9 mouse cellular contexts compared by ENCODE assay signal in genomic region chr11:117425927-117426326, GRCm38 (mm10). TPM values are rescaled to one million over a fixed set of nuclear protein-coding genes. Genes with fewer than 3 reads are reported as not detected.
DNase-seq lines count a peak whose midpoint lies in the region; TF ChIP-seq lines count a peak whose summit lies in the region.
"Had no signal": no experiment of that assay in that cellular context is flagged by ENCODE, and none has a peak within 500 bp of the region (broad histone marks: within the 10 kb centered on the region; RNA-seq: fewer than 3 reads in every experiment).

No protein-coding gene starts in this region.

- TF ChIP-seq POLR2A in heart, adult 2 months (IDR thresholded peaks at IDR 0.05; ENCODE audit: insufficient read depth, low read depth, low read length), result peak; percentile 75; the same call in 1 of the 2 replicates

- TF ChIP-seq CTCF in heart, adult 2 months (IDR thresholded peaks at IDR 0.05), result no peak
- TF ChIP-seq CTCF in gastrocnemius, adult 2 months (IDR thresholded peaks at IDR 0.05), result no peak

- intact Hi-C loops in heart, adult 2 months (cut with DNase I), result no loop called here
- intact Hi-C loops in heart, postnatal 25 days (cut with DNase I), result no loop called here
- intact Hi-C loops in gastrocnemius, adult 2 months (cut with DNase I), result no loop called here

- TF ChIP-seq EP300 in heart, adult 2 months (IDR thresholded peaks at IDR 0.05; ENCODE audit: insufficient read depth, low read depth, low read length), result 0 out of 2 replicates have a peak, but pooled peaks have one; percentile 18

- no peaks in the 10 kb centered on the region for H3K79me2 ChIP-seq in heart, adult 2 months (replicated peaks; ENCODE audit: control insufficient read depth, insufficient read depth, low read length)

- peak overlapping the region; percentile 67 for H3K27ac ChIP-seq in heart, adult 2 months
- no peak overlapping the region for H3K27ac ChIP-seq in gastrocnemius, adult 2 months
- H3K27ac ChIP-seq: liver, embryonic 15.5 days had no signal

- DNase-seq in heart, adult 2 months, result peak in 1 of 2 experiments; percentile 73
- DNase-seq in heart, postnatal 25 days (ENCODE audit: low spot score), result no peak
- peak; percentile 29 for DNase-seq in thymus, postnatal 4 days
- no peak for DNase-seq in thymus, postnatal 10 days (ENCODE audit: low spot score in 2 of 2)
- DNase-seq in induced T-regulatory cell, adult 2 months (ENCODE audit: low read depth), result peak; percentile 39
- DNase-seq in right cerebral cortex, postnatal 10 days (ENCODE audit: low spot score in 2 of 2), result no peak
- DNase-seq in cerebellum, postnatal 10 days, result no peak
- no peak for DNase-seq in gastrocnemius, adult 2 months

- H3K9ac ChIP-seq in heart, adult 2 months (ENCODE audit: low read depth, low read length), result no peak overlapping the region
- H3K9ac ChIP-seq: liver, embryonic 15.5 days had no signal

- H3K4me3 ChIP-seq in heart, adult 2 months, result peak overlapping the region; percentile 36
- H3K4me3 ChIP-seq in gastrocnemius, adult 2 months, result no peak overlapping the region
- H3K4me3 ChIP-seq: liver, embryonic 15.5 days had no signal

- peaks cover 5% of the 10 kb centered on the region for H3K4me1 ChIP-seq in heart, adult 2 months (ENCODE audit: control insufficient read depth, insufficient read depth, low read length)
- H3K4me1 ChIP-seq: liver, embryonic 15.5 days had no signal

- H3K36me3 ChIP-seq in heart, adult 2 months (ENCODE audit: control insufficient read depth, insufficient read depth, low read length), result no peaks in the 10 kb centered on the region
- H3K36me3 ChIP-seq: liver, embryonic 15.5 days had no signal

- no peaks in the 10 kb centered on the region for H3K27me3 ChIP-seq in heart, adult 2 months (ENCODE audit: control insufficient read depth, insufficient read depth, low read length)

- WGBS in heart, adult 2 months, result 29% methylated on average over 12 of the region's 12 CpGs

RNA-seq across cellular contexts. Expression of gene Gm11733, which starts 58.2 kb away (rescaled TPM):
- total RNA-seq in heart, adult 2 months (2021), result not detected
- 0.10 and 0.15 TPM in 2 replicates for polyA plus RNA-seq in heart, adult 2 months (2012; rRNA removed)
- not detected for total RNA-seq in heart, postnatal 25 days (2021)
- not detected for total RNA-seq in gastrocnemius, adult 2 months (2021)
- polyA plus RNA-seq: liver, embryonic 15.5 days had no signal

Comparison
In these comparisons a context has a peak if more than half of its experiments do, and no peak if none do; other contexts are left out.
1. DNase-seq: peak in thymus, postnatal 4 days (single experiment) and induced T-regulatory cell, adult 2 months (single experiment); none in heart, postnatal 25 days (single experiment), thymus, postnatal 10 days (0 of 2), right cerebral cortex, postnatal 10 days (0 of 2), cerebellum, postnatal 10 days (0 of 2) and gastrocnemius, adult 2 months (single experiment).